In the genomic region with DNA sequence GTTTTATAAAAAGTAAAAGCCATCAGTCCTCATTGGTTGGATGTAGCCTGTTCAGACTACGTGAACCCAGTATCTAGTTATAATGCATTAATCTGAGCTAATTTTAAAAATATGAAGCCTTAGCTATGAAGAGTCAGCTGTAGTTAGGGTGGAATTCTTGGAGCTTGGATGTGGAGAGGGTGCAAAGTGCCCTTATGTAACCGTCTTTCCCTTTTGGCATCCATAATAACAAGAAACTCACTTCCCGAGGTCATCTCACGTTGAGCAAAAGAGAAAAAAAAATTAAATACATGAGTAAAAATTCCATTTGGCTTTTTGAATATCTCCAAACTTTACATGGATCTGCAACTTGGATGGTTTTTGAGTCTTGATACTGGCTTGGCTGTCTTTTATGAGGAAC, we compare ENCODE assay signal across 17 mouse cellular contexts.
A peak's percentile ranks its signal among the peaks of the same experiment; 100 is the strongest.
DNase-seq lines count a peak whose midpoint lies in the region; ATAC-seq and TF ChIP-seq lines count a peak whose summit lies in the region.
"Had no signal": no experiment of that assay in that cellular context is flagged by ENCODE, and none has a peak within 500 bp of the region (broad histone marks: within the 10 kb centered on the region; RNA-seq: fewer than 3 reads in every experiment).

No protein-coding gene starts in this region.

- TF ChIP-seq EP300 in stomach, postnatal 0 days (optimal IDR thresholded peaks at IDR 0.05) = no peak

- H3K9me3 ChIP-seq in embryonic facial prominence, embryonic 15.5 days (replicated peaks) = no peaks in the 10 kb centered on the region
- no peaks in the 10 kb centered on the region for H3K9me3 ChIP-seq in embryonic facial prominence, embryonic 10.5 days
- H3K9me3 ChIP-seq in heart, embryonic 12.5 days (replicated peaks) = no peaks in the 10 kb centered on the region
- H3K9me3 ChIP-seq in stomach, embryonic 15.5 days = no peaks in the 10 kb centered on the region
- no peaks in the 10 kb centered on the region for H3K9me3 ChIP-seq in stomach, postnatal 0 days (ENCODE audit: control insufficient read depth, low read length)
- H3K9me3 ChIP-seq: forebrain, embryonic 10.5 days; hindbrain, embryonic 12.5 days; liver, embryonic 13.5 days; midbrain, embryonic 12.5 days; neural tube, embryonic 15.5 days had no signal

- no peak for DNase-seq in embryonic facial prominence, embryonic 10.5 days (ENCODE audit: low spot score)
- no peak for DNase-seq in heart, postnatal 10 days
- DNase-seq in kidney, adult 9 months = peak; percentile 24
- DNase-seq in kidney, adult 2 months = no peak
- DNase-seq in stomach, postnatal 0 days (ENCODE audit: low spot score) = no peak
- DNase-seq: kidney, postnatal 14 days; liver, embryonic 13.5 days; thymus, postnatal 14 days had no signal

- no peak for TF ChIP-seq CTCF in kidney, adult 2 months (conservative IDR thresholded peaks at IDR 0.05; ENCODE audit: insufficient read depth, insufficient read length, low read depth, low read length)
- no peak for TF ChIP-seq CTCF in stomach, postnatal 0 days (IDR thresholded peaks at IDR 0.05; ENCODE audit: low read depth)

- H3K36me3 ChIP-seq in embryonic facial prominence, embryonic 15.5 days = no peaks in the 10 kb centered on the region
- no peaks in the 10 kb centered on the region for H3K36me3 ChIP-seq in embryonic facial prominence, embryonic 10.5 days (replicated peaks)
- no peaks in the 10 kb centered on the region for H3K36me3 ChIP-seq in heart, embryonic 12.5 days
- no peaks in the 10 kb centered on the region for H3K36me3 ChIP-seq in kidney, adult 2 months (ENCODE audit: control insufficient read depth, insufficient read depth, low read length)
- no peaks in the 10 kb centered on the region for H3K36me3 ChIP-seq in stomach, embryonic 15.5 days
- H3K36me3 ChIP-seq in stomach, postnatal 0 days (ENCODE audit: control insufficient read depth, insufficient read depth, low read length) = no peaks in the 10 kb centered on the region
- H3K36me3 ChIP-seq: forebrain, embryonic 10.5 days; hindbrain, embryonic 12.5 days; liver, embryonic 13.5 days; midbrain, embryonic 12.5 days; neural tube, embryonic 15.5 days had no signal

- no peak for ATAC-seq in embryonic facial prominence, embryonic 15.5 days (ENCODE audit: insufficient number of reproducible peaks, low FRiP score, low TSS enrichment, low read depth)
- ATAC-seq in heart, embryonic 12.5 days (ENCODE audit: insufficient number of reproducible peaks, low FRiP score) = no peak
- ATAC-seq in stomach, embryonic 15.5 days (ENCODE audit: insufficient read depth, low FRiP score, low read depth) = no peak
- no peak for ATAC-seq in stomach, postnatal 0 days (ENCODE audit: low FRiP score, low TSS enrichment)
- ATAC-seq: intestine, postnatal 0 days had no signal

- no peak overlapping the region for H3K4me3 ChIP-seq in embryonic facial prominence, embryonic 15.5 days (replicated peaks)
- no peak overlapping the region for H3K4me3 ChIP-seq in embryonic facial prominence, embryonic 10.5 days
- H3K4me3 ChIP-seq in heart, embryonic 12.5 days = no peak overlapping the region
- no peak overlapping the region for H3K4me3 ChIP-seq in kidney, adult 2 months (ENCODE audit: insufficient read depth, low read depth, low read length)
- no peak overlapping the region for H3K4me3 ChIP-seq in stomach, embryonic 15.5 days (replicated peaks)
- no peak overlapping the region for H3K4me3 ChIP-seq in stomach, postnatal 0 days (ENCODE audit: low read depth, low read length)
- H3K4me3 ChIP-seq: forebrain, embryonic 10.5 days; hindbrain, embryonic 12.5 days; liver, embryonic 13.5 days; midbrain, embryonic 12.5 days; neural tube, embryonic 15.5 days had no signal

- no peak overlapping the region for H3K9ac ChIP-seq in embryonic facial prominence, embryonic 15.5 days
- H3K9ac ChIP-seq in heart, embryonic 12.5 days = no peak overlapping the region
- H3K9ac ChIP-seq in stomach, embryonic 15.5 days = no peak overlapping the region
- H3K9ac ChIP-seq in stomach, postnatal 0 days (ENCODE audit: low read length) = no peak overlapping the region
- H3K9ac ChIP-seq: hindbrain, embryonic 12.5 days; liver, embryonic 13.5 days; lung, embryonic 14.5 days; midbrain, embryonic 12.5 days; neural tube, embryonic 15.5 days had no signal

- no peak overlapping the region for H3K4me2 ChIP-seq in embryonic facial prominence, embryonic 15.5 days (replicated peaks)
- H3K4me2 ChIP-seq in heart, embryonic 12.5 days = no peak overlapping the region
- H3K4me2 ChIP-seq in stomach, embryonic 15.5 days = no peak overlapping the region
- H3K4me2 ChIP-seq in stomach, postnatal 0 days (replicated peaks; ENCODE audit: low read depth) = no peak overlapping the region
- H3K4me2 ChIP-seq: hindbrain, embryonic 12.5 days; liver, embryonic 13.5 days; lung, embryonic 14.5 days; midbrain, embryonic 12.5 days; neural tube, embryonic 15.5 days had no signal

- TF ChIP-seq POLR2A in kidney, adult 2 months (IDR thresholded peaks at IDR 0.05; ENCODE audit: low read depth, low read length) = no peak

- intact Hi-C loops in heart, postnatal 10 days (cut with DNase I) = loop anchor here (5.0 kb wide), 1 partner anchor 38 kb away; no protein-coding TSS in a partner anchor

- 0 out of 2 replicates have a peak overlapping the region, but pooled peaks have one; percentile 11 for H3K27ac ChIP-seq in embryonic facial prominence, embryonic 15.5 days (replicated peaks)
- H3K27ac ChIP-seq in embryonic facial prominence, embryonic 10.5 days (replicated peaks) = no peak overlapping the region
- peak overlapping the region; percentile 58; the same call in 1 of the 2 replicates for H3K27ac ChIP-seq in heart, embryonic 12.5 days (ENCODE audit: poor library complexity, severe bottlenecking)
- no peak overlapping the region for H3K27ac ChIP-seq in kidney, adult 2 months (ENCODE audit: insufficient read depth, low read depth, low read length)
- H3K27ac ChIP-seq in stomach, embryonic 15.5 days = peak overlapping the region; percentile 67; the same call in 1 of the 2 replicates
- no peak overlapping the region; the same call in 1 of the 2 replicates for H3K27ac ChIP-seq in stomach, postnatal 0 days (replicated peaks)
- H3K27ac ChIP-seq: forebrain, embryonic 10.5 days; hindbrain, embryonic 12.5 days; liver, embryonic 13.5 days; neural tube, embryonic 15.5 days had no signal

- peaks cover 20% of the 10 kb centered on the region; the same call in 1 of the 2 replicates for H3K4me1 ChIP-seq in embryonic facial prominence, embryonic 15.5 days
- peaks cover 23% of the 10 kb centered on the region for H3K4me1 ChIP-seq in embryonic facial prominence, embryonic 10.5 days
- H3K4me1 ChIP-seq in heart, embryonic 12.5 days (replicated peaks) = peaks cover 40% of the 10 kb centered on the region
- peaks cover 6% of the 10 kb centered on the region; the same call in 1 of the 2 replicates for H3K4me1 ChIP-seq in kidney, adult 2 months (ENCODE audit: control insufficient read depth, insufficient read depth, low read length)
- peaks cover 12% of the 10 kb centered on the region for H3K4me1 ChIP-seq in stomach, embryonic 15.5 days
- H3K4me1 ChIP-seq in stomach, postnatal 0 days (replicated peaks; ENCODE audit: control insufficient read depth, insufficient read depth) = peaks cover 8% of the 10 kb centered on the region
- H3K4me1 ChIP-seq: liver, embryonic 13.5 days had no signal

- WGBS in embryonic facial prominence, embryonic 15.5 days = 75% methylated on average over 4 of the region's 4 CpGs
- 86% methylated on average over 4 of the region's 4 CpGs for WGBS in embryonic facial prominence, embryonic 10.5 days
- WGBS in heart, embryonic 12.5 days = 62% methylated on average over 4 of the region's 4 CpGs
- 46% methylated on average over 4 of the region's 4 CpGs for WGBS in kidney, adult 2 months
- WGBS in stomach, embryonic 15.5 days = 69% methylated on average over 4 of the region's 4 CpGs
- WGBS in stomach, postnatal 0 days = 61% methylated on average over 4 of the region's 4 CpGs

- H3K27me3 ChIP-seq in embryonic facial prominence, embryonic 15.5 days = no peaks in the 10 kb centered on the region
- no peaks in the 10 kb centered on the region for H3K27me3 ChIP-seq in embryonic facial prominence, embryonic 10.5 days (replicated peaks; ENCODE audit: low read depth, poor library complexity, severe bottlenecking)
- H3K27me3 ChIP-seq in heart, embryonic 12.5 days (replicated peaks) = no peaks in the 10 kb centered on the region
- H3K27me3 ChIP-seq in kidney, adult 2 months (replicated peaks; ENCODE audit: control insufficient read depth, insufficient read depth, low read length) = no peaks in the 10 kb centered on the region
- H3K27me3 ChIP-seq in stomach, embryonic 15.5 days (replicated peaks) = no peaks in the 10 kb centered on the region
- H3K27me3 ChIP-seq in stomach, postnatal 0 days (ENCODE audit: control insufficient read depth, insufficient read depth, low read length) = no peaks in the 10 kb centered on the region
- H3K27me3 ChIP-seq: hindbrain, embryonic 12.5 days; liver, embryonic 13.5 days; neural tube, embryonic 15.5 days had no signal

Comparison
In these comparisons a context has a peak if more than half of its experiments do, and no peak if none do; other contexts are left out.
1. H3K27ac ChIP-seq: peak in embryonic facial prominence, embryonic 15.5 days (single experiment), heart, embryonic 12.5 days (single experiment) and stomach, embryonic 15.5 days (single experiment); none in embryonic facial prominence, embryonic 10.5 days (single experiment), kidney, adult 2 months (single experiment) and stomach, postnatal 0 days (single experiment).